Mouse (Mus musculus): ENCODE data around the gene Vps11. TPM values are rescaled to one million over a fixed set of nuclear protein-coding genes. Genes with fewer than 3 reads are reported as not detected.
"Not testable (repeated sequence)": the region's sequence is repeated elsewhere in the genome, so short reads cannot be mapped to it uniquely, and the experiment has no call there.

Vps11 gene
- polyA plus RNA-seq, 1 experiment, result 33.8 TPM

DNA sequence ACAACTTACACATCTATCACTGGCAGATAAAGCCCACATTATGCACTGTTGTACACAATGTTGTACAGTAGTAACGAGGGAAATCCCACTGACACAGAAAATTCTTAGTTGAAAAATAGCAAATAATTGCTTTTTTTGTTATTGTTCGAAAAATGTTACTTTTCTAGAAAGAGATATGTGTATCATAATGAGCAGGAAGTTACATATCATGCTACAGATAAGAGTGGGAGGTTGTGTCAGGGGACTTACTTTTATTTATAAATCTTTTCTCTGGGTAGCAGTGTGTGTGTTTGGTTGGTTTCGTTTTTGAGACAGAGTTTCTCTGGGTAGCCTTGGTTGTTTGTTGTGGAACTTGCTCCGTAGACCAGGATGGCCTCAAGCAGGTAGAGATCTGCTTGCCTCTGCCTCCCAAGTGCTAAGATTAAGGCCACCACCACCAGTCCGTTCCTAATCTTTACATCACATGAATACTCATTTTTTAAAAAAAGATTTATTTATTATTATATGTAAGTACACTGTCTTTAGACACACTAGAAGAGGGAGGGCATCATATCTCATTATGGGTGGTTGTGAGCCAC, 16.8 kb upstream of the Vps11 start:
- TF ChIP-seq POLR2A (IDR thresholded peaks at IDR 0.05; ENCODE audit: low read depth, low read length) (no peak; the same call in 1 of the 2 replicates), CTCF (IDR thresholded peaks at IDR 0.05; ENCODE audit: borderline replicate concordance, insufficient read depth, low read length) (no peak)
- Histone ChIP-seq H3K27ac (ENCODE audit: insufficient read depth, low read length) (no peak overlapping the region), H3K4me1 (ENCODE audit: control insufficient read depth, insufficient read depth, low read length) (peaks cover 8% of the 10 kb centered on the region; the same call in 1 of the 2 replicates), H3K4me3 (ENCODE audit: insufficient read depth, low read length) (peak overlapping the region; percentile 66)

DNA sequence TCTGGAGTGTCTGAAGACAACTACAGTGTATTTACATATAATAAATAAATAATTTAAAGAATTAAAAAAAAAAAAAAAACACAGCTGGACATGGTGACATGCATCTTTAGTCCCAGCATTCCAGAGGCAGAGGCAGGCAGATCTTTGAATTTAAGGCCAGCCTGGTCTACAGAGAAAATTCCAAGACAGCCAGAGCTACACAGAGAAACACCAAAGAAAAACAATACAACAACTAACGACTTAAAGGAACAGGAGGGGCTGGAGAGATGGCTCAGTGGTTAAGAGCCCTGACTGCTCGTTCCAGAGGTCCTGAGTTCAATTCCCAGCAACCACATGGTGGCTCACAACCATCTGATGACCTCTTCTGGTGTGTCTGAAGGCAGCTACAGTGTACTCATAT, 15.9 kb upstream of the Vps11 start:
- H3K27ac ChIP-seq (ENCODE audit: insufficient read depth, low read length); H3K4me3 ChIP-seq (ENCODE audit: insufficient read depth, low read length); H3K4me1 ChIP-seq (ENCODE audit: control insufficient read depth, insufficient read depth, low read length): not testable (repeated sequence)

GRCm38 (mm10) chr9:44376141-44376540, 14.7 kb upstream of the Vps11 start:
- no peak for TF ChIP-seq CTCF (IDR thresholded peaks at IDR 0.05; ENCODE audit: borderline replicate concordance, insufficient read depth, low read length)
- TF ChIP-seq POLR2A (IDR thresholded peaks at IDR 0.05; ENCODE audit: low read depth, low read length), result no peak
- H3K4me1 ChIP-seq (ENCODE audit: control insufficient read depth, insufficient read depth, low read length), result peaks cover 8% of the 10 kb centered on the region; the same call in 1 of the 2 replicates
- no peak overlapping the region for H3K27ac ChIP-seq (ENCODE audit: insufficient read depth, low read length)
- no peak overlapping the region for H3K4me3 ChIP-seq (ENCODE audit: insufficient read depth, low read length)

GRCm38 (mm10) chr9:44373386-44373785, 11.9 kb upstream of the Vps11 start:
- H3K4me1 ChIP-seq (ENCODE audit: control insufficient read depth, insufficient read depth, low read length), result peaks cover 3% of the 10 kb centered on the region; the same call in 1 of the 2 replicates
- no peak for TF ChIP-seq POLR2A (IDR thresholded peaks at IDR 0.05; ENCODE audit: low read depth, low read length)
- TF ChIP-seq CTCF (IDR thresholded peaks at IDR 0.05; ENCODE audit: borderline replicate concordance, insufficient read depth, low read length), result no peak
- H3K4me3 ChIP-seq (ENCODE audit: insufficient read depth, low read length), result no peak overlapping the region
- peak overlapping the region; percentile 73 for H3K27ac ChIP-seq (ENCODE audit: insufficient read depth, low read length)

GRCm38 (mm10) chr9:44364480-44364879, 3.0 kb upstream of the Vps11 start:
- Histone ChIP-seq H3K4me1 (ENCODE audit: control insufficient read depth, insufficient read depth, low read length) (0 out of 2 replicates have a peak, but pooled peaks cover 2% of the 10 kb centered on the region), H3K4me3 (ENCODE audit: insufficient read depth, low read length) (no peak overlapping the region), H3K27ac (ENCODE audit: insufficient read depth, low read length) (no peak overlapping the region)
- TF ChIP-seq CTCF (IDR thresholded peaks at IDR 0.05; ENCODE audit: borderline replicate concordance, insufficient read depth, low read length) (peak; percentile 42; the same call in 1 of the 2 replicates), POLR2A (IDR thresholded peaks at IDR 0.05; ENCODE audit: low read depth, low read length) (no peak)

DNA sequence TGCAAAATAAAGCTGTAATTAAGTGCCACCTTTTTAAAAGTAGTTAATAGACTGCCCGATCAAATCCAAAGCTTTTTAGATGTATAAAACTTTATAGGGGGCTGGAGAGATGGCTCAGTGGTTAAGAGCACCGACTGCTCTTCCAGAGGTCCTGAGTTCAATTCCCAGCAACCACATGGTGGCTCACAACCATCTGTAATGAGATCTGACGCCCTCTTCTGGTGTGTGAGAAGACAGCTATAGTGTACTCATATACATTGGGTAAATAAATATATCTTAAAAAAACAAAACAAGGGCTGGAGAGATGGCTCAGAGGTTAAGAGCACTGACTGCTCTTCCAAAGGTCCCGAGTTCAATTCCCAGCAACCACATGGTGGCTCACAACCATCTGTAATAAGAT, 461 bp upstream of the Vps11 start:
- not testable (repeated sequence) for H3K4me1 ChIP-seq (ENCODE audit: control insufficient read depth, insufficient read depth, low read length); H3K27ac ChIP-seq (ENCODE audit: insufficient read depth, low read length); H3K4me3 ChIP-seq (ENCODE audit: insufficient read depth, low read length)

DNA sequence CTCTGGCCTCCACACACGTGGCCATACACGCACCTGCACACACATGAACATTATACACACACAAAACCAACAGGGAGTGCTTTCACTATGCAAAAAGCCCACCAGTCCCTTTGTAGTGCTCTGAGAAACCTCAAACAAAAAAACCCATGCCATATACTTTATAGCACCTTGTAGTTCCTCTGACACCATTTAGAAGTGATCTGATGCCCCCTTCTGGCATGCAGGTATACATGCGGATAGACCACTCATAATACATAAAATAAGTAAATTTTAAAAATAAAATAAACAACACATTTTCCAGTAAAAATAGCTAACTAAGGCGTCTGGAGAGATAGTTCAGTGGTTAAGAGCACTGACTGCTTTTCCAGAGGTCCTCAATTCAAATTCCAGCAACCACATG, 4.3 kb downstream of the Vps11 start:
- H3K4me1 ChIP-seq (ENCODE audit: control insufficient read depth, insufficient read depth, low read length), result 0 out of 2 replicates have a peak, but pooled peaks cover 2% of the 10 kb centered on the region
- no peak overlapping the region for H3K27ac ChIP-seq (ENCODE audit: insufficient read depth, low read length)
- no peak overlapping the region for H3K4me3 ChIP-seq (ENCODE audit: insufficient read depth, low read length)
- TF ChIP-seq POLR2A (IDR thresholded peaks at IDR 0.05; ENCODE audit: low read depth, low read length) (no peak), CTCF (IDR thresholded peaks at IDR 0.05; ENCODE audit: borderline replicate concordance, insufficient read depth, low read length) (no peak)

DNA sequence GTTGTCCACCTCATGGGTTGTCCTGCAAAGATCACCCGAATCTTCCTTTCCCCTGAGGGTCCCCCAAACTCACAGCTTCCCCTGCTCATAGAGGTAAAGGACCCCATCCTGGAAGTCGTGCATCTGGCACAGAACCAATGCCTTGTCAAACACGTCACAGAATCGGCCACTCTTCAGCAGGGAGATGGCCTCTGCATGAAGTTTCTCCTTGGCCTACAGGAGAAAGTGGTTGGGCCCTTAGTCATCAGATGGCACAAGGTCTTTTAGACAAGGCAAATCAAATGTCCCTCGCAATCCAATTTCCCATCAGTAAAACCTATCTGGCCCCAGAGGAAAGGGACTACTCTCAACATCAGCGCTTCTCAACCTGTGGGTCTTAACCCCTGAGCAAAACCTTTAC, 8.3 kb downstream of the Vps11 start:
- no peak for TF ChIP-seq POLR2A (IDR thresholded peaks at IDR 0.05; ENCODE audit: low read depth, low read length)
- TF ChIP-seq CTCF (IDR thresholded peaks at IDR 0.05; ENCODE audit: borderline replicate concordance, insufficient read depth, low read length), result no peak
- Histone ChIP-seq H3K4me1 (ENCODE audit: control insufficient read depth, insufficient read depth, low read length) (no peaks in the 10 kb centered on the region), H3K27ac (ENCODE audit: insufficient read depth, low read length) (no peak overlapping the region), H3K4me3 (ENCODE audit: insufficient read depth, low read length) (no peak overlapping the region)

DNA sequence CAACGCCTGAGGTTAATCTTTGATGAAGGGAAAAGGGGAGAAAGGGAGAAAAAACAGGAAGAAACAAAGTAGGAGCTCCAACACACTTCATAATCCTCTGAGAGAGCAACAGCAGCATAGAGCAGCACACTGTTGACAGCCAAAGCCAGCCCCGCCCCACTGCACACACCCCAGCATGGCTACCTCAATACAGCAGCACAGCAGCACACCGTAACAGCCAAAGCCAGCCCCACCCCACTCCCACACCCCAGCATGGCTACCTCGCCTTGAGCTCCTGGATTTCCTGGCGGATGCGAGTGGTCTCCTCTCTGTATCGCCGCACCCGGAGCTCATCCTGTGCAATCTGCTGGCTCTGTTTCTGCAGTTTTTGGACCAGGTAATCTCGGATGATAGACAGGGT, 9.1 kb downstream of the Vps11 start:
- Histone ChIP-seq H3K4me3 (ENCODE audit: insufficient read depth, low read length) (no peak overlapping the region), H3K4me1 (ENCODE audit: control insufficient read depth, insufficient read depth, low read length) (no peaks in the 10 kb centered on the region), H3K27ac (ENCODE audit: insufficient read depth, low read length) (no peak overlapping the region)
- TF ChIP-seq POLR2A (IDR thresholded peaks at IDR 0.05; ENCODE audit: low read depth, low read length) (no peak), CTCF (IDR thresholded peaks at IDR 0.05; ENCODE audit: borderline replicate concordance, insufficient read depth, low read length) (no peak)

DNA sequence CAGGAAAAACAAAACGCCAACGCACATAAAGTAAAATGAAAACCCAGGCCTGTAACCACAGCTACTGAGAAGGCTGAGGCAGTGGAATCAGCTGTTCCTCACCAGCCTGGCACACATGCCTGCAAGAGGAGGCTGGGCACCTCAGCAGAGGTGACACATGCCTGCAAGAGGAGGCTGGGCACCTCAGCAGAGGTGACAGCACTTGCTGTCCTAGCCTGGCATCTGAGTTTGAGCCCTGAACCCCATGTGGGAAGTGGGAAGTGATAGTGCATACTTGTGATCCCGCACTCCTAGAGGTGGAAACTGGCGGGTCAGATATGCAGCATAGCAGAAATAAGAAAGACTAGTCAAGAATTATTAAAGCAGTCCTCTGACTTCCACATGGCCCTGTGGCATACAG, 10.1 kb downstream of the Vps11 start:
- no peak overlapping the region for H3K27ac ChIP-seq (ENCODE audit: insufficient read depth, low read length)
- H3K4me3 ChIP-seq (ENCODE audit: insufficient read depth, low read length), result no peak overlapping the region
- H3K4me1 ChIP-seq (ENCODE audit: control insufficient read depth, insufficient read depth, low read length), result no peaks in the 10 kb centered on the region
- no peak for TF ChIP-seq CTCF (IDR thresholded peaks at IDR 0.05; ENCODE audit: borderline replicate concordance, insufficient read depth, low read length)
- no peak for TF ChIP-seq POLR2A (IDR thresholded peaks at IDR 0.05; ENCODE audit: low read depth, low read length)

GRCm38 (mm10) chr9:44348546-44348945, 12.9 kb downstream of the Vps11 start:
- no peaks in the 10 kb centered on the region for H3K4me1 ChIP-seq (ENCODE audit: control insufficient read depth, insufficient read depth, low read length)
- TF ChIP-seq POLR2A (IDR thresholded peaks at IDR 0.05; ENCODE audit: low read depth, low read length) (no peak), CTCF (IDR thresholded peaks at IDR 0.05; ENCODE audit: borderline replicate concordance, insufficient read depth, low read length) (no peak)
- H3K27ac ChIP-seq (ENCODE audit: insufficient read depth, low read length), result no peak overlapping the region
- H3K4me3 ChIP-seq (ENCODE audit: insufficient read depth, low read length), result no peak overlapping the region
